Mouse (Mus musculus) embryonic facial prominence, embryonic 10.5 days (tissue): ENCODE data around the gene Zfp580. TPM values are rescaled to one million over a fixed set of nuclear protein-coding genes. Genes with fewer than 3 reads are reported as not detected.
"Not testable (repeated sequence)": the region's sequence is repeated elsewhere in the genome, so short reads cannot be mapped to it uniquely, and the experiment has no call there.

ENCODE experiments used
- DNase-seq: peaks from one replicate; pipeline ENCODE4 v3.0.0-alpha.2; 2017; ENCODE audit warnings: low spot score
- H3K27ac ChIP-seq: fragments of 300-500 bp; sonication (generic); replicated peaks from 2 replicates; pipeline ENCODE4 v1.5.1; 2016; ENCODE audit warnings: mild to moderate bottlenecking
- H3K27me3 ChIP-seq: fragments of 300-500 bp; sonication (generic); replicated peaks from 2 replicates; pipeline ENCODE4 v1.6.1; 2016; ENCODE audit warnings: low read depth, mild to moderate bottlenecking; ENCODE audit not compliant: poor library complexity, severe bottlenecking
- H3K36me3 ChIP-seq: fragments of 300-500 bp; sonication (generic); replicated peaks from 2 replicates; pipeline ENCODE4 v1.6.1; 2016; ENCODE audit warnings: mild to moderate bottlenecking, moderate library complexity
- H3K4me1 ChIP-seq: fragments of 300-500 bp; sonication (generic); 2 replicates; pipeline ENCODE4 v1.6.1; 2016
- H3K4me3 ChIP-seq: fragments of 300-500 bp; sonication (generic); 2 replicates; pipeline ENCODE4 v1.5.1; 2016; ENCODE audit warnings: mild to moderate bottlenecking, moderate library complexity
- H3K9me3 ChIP-seq: fragments of 300-500 bp; sonication (generic); 2 replicates; pipeline ENCODE4 v1.6.1; 2016; ENCODE audit warnings: mild to moderate bottlenecking
- WGBS: fragments of 180-500 bp; shearing (Covaris S2); methylation state at CpG from one replicate; pipeline ENCODE4 v1.1.7; 2016; 5-methylcytosine and 5-hydroxymethylcytosine counted together
- polyA plus RNA-seq: library from polyadenylated mRNA; unstranded; fragments of >200 nt; fragmentation: Nextera tagmentation; extraction: Ambion mirVana; gene quantifications from 2 replicates; pipeline ENCODE4 v1.2.1, GENCODE M21; 2016

Zfp580 gene
- 29.8 and 33.9 TPM in 2 replicates for polyA plus RNA-seq

DNA sequence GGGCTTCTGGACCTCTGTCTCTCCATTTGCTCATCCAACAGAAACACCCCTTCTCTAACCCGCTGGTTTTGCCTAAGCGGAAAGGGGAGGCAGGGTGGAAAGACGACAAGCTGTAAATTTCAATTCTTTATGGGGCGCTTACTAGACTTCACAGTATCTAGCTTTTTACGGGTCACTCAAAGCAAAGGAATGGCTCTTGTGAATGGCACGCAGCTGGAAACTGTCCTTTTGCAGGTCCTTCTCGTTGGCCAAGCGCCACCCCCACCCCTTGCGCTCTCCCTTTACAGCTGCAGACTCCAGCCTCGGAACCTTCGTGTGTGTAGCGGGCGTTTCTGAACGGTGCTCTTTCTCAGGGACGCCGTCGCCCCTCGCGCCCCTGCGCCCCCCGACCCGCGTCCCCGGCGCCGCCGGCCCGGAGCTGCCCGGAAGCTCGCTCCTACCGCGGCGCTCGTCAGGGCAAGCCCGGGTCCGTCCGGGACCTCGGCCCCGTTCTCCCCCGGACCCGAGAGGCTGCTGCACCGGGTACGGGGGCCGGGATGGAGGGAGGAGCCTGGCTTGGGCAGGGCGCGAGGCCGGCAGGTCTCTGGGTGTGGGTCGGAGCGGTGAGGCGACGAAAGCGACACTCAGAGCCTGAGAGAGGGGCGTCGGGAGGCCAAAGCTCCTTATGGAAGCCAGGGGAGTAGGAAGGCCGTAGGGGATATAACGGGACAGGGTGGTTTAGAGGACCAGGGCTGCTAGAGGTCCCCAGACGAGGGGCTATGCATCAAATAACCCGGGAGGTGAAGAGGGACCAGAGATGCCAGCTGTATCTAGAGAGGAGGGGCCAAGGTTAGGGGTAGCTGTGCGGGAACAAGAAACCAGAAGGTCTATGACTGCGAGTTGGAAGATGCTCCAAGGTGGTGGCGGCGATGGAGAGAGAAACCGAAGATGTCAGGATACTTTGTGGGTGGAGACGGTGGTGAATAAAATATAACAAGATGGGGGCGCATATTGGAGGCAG, at the start of gene Zfp580:
Gene Zfp580 (plus strand): TSS at position 346 of the 1,000 bp plus-strand sequence.
- Histone ChIP-seq H3K27me3 (peaks cover 59% of the 10 kb centered on the region), H3K9me3 (no peaks in the 10 kb centered on the region), H3K4me3 (peak within 1 kb of the TSS; percentile 88), H3K36me3 (no peaks in the 10 kb centered on the region), H3K27ac (peak within 1 kb of the TSS; percentile 90), H3K4me1 (peaks cover 42% of the 10 kb centered on the region)
- 1% methylated on average over 65 of the region's 65 CpGs for WGBS
- DNase-seq: peak; percentile 87

DNA sequence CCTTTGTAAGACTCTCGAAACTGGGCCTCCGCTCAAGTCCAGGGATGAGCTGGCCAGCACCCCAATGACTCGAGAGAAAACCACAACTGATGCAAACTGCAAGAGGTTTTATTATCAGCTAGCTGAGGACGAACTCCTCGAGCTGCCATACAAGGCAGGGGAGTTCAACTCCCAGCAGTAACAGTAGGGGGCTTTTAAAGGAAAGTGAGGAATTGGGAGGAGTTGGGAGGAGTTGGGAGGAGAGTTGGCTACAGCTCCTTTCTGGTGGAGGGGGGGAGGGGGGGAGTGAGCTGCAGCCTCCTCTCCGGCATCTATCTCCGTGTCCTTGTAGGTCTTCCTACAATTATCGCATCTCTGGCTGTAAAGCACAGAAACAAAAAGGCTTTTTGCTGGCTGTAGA, 48.5 kb upstream of the Zfp580 start:
- WGBS: 64% methylated on average over 8 of the region's 8 CpGs
- H3K27me3 ChIP-seq, H3K4me3 ChIP-seq, H3K9me3 ChIP-seq, H3K4me1 ChIP-seq, DNase-seq, H3K27ac ChIP-seq: not testable (repeated sequence)
- H3K36me3 ChIP-seq: peaks cover 22% of the 10 kb centered on the region

DNA sequence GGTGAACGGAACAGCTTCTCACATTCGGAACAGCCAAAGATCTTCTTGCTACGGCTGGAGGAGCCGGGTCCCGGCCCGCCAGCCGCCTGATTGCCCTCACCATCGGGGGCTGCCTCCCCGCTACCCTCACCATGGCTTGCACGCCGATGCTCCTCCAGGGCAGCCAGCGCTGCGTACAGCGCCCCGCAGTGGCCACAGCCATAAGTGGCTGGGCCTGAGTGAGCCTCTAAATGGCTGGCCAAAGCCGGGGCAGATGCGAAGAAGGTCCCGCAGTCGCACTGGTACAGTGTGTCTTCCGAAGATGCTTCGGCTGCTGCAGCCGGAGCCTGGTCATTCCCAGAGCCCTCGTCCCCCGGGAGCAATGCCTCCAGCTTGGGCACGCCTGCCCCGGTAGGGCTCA, 43.1 kb upstream of the Zfp580 start:
- WGBS: 93% methylated on average over 26 of the region's 26 CpGs
- peak overlapping the region; percentile 26; the same call in 1 of the 2 replicates for H3K4me3 ChIP-seq
- H3K27ac ChIP-seq: no peak overlapping the region
- no peak for DNase-seq
- peaks cover 12% of the 10 kb centered on the region; the same call in 1 of the 2 replicates for H3K9me3 ChIP-seq
- peaks cover 75% of the 10 kb centered on the region for H3K36me3 ChIP-seq
- H3K27me3 ChIP-seq: no peaks in the 10 kb centered on the region
- H3K4me1 ChIP-seq: peaks cover 3% of the 10 kb centered on the region

DNA sequence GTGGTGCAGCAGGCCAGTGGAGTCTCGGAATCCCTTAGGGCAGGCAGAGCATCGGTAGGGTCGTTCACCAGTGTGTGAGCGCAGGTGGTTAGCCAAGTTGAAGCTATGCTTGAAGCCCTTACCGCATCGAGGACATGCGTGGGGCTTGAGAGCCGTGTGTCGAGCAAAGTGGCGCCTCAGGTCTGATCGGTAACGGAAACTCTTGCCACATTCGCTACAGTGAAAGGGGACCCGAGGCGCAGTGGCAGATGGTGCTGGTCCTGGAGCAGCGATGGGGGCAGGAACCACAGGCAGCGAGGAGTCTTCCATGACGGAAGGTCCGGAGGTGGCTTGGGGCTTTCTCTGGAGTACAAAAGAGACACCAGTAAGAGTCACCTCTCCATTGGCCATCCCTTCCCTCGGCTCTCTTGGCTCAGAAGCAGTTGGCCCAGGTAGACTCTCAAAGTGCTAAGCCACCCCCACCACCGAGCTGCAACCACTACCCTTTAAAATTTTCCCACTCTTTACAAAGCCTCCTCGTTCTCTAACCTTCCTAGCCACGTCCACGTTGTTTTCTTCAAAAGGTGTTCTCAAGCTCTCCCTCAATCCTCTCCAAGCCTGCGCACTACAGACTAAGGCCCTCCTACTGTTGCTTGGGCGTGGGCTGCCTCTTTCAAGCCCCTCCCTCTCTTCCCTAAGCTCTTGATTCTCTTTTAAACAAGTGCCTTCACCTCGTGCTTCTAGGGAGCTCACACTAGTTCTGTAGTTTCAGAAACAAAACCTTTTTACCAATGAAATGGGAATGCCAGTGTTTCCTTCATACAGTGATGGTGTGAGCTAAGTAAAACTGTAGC, 38.4 kb upstream of the Zfp580 start:
- Histone ChIP-seq H3K27me3 (no peaks in the 10 kb centered on the region), H3K9me3 (peaks cover 16% of the 10 kb centered on the region; the same call in 1 of the 2 replicates), H3K36me3 (peaks cover 64% of the 10 kb centered on the region), H3K4me1 (peaks cover 11% of the 10 kb centered on the region), H3K4me3 (peak overlapping the region; percentile 76; the same call in 1 of the 2 replicates), H3K27ac (no peak overlapping the region)
- 92% methylated on average over 27 of the region's 27 CpGs for WGBS
- no peak for DNase-seq

DNA sequence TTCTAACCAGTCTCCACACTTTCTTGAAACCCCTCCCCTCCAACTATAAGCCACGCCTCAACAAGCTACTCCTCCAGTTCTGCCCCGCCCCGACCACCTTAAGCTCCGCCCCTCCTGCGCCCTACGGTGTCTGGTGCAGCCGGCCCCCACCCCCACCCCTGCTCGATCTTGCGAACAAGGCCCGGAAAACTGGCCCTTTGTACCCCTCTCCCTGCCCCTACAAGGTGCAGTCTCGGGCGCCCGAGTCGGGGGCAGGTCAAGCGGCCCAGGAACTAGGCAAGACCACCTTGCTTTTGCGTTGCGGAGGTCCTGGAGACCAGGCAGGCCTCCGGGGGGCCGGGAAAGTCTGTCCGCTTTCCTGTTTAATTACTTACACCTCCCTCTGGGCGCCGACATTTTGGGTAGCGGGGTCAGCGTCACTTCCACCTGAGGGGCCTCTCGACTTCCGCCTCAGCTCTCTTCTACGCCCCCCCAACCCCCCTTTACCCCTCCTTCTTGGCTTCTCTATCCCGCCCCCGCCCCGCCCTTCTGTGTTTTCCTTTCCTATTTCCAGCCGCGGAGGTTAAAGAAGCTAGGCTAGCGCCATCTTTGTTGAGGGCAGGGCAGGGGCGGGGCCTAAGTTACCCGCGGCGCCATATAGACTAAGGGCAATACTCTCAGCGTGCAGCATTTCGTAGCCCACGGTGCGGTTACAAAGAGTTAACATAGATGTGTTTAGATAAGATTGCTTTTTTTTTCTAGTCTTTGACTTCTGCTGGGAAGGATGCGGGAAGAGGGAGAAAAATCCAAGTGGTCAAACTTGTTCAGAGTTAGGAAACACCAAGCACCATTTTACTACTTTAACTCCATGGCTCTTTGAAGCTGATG, 36.9 kb upstream of the Zfp580 start, which contains the start of the genes Zfp524 and Fiz1:
Gene Zfp524 (plus strand): TSS at position 165 of the 867 bp plus-strand sequence.
Gene Fiz1 (minus strand): TSS at position 447 of the 867 bp plus-strand sequence.
- H3K4me3 ChIP-seq: peak within 1 kb of the TSS; percentile 76
- WGBS: under 1% methylated on average over 42 of the region's 42 CpGs
- H3K9me3 ChIP-seq: peaks cover 7% of the 10 kb centered on the region; the same call in 1 of the 2 replicates
- H3K36me3 ChIP-seq: peaks cover 52% of the 10 kb centered on the region
- peak; percentile 98 for DNase-seq
- H3K27ac ChIP-seq: peak within 1 kb of the TSS; percentile 98
- no peaks in the 10 kb centered on the region for H3K27me3 ChIP-seq
- peaks cover 15% of the 10 kb centered on the region for H3K4me1 ChIP-seq

DNA sequence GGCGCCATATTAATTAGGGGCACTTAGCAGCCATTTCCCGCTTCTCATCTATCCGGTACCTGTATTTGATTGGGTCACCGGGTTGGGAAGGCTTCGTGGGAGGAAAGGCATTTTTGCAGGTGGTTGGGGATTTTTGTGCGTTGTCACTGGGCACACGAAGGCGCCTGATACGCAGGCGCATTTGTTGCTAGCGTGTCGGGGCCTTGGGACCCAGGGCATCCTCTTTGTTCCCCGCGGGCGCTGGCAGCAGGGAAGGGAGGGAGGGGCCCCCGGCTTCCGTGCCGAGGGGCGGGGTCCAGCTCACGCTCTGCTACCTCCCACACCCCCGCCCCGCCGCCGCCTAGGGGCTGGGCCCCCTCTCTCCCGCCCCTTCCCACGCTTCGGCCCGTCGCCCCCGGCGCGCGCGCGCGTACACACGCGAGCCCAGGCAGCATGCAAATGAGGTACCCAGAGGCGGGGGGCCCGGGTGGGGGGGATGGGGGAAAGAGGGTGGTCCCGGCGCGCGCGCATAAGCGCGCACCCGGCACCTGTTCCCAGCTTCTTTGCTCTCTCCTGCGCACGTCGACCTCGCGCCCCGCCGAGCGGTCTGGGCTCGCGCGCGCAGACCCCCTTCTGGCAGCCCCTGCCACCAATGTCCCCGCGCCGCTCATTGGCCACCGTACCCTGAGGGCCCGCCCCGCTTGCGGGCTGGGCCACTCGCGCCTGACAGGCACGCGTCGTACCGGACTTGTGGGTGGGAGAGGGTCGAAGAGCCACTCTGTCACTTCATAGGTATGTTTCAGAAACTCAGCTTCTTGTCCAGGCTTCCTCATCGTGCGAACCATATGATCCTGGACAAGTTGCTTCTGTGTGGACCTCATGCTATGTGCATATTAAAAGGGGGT, 36.0 kb upstream of the Zfp580 start, which contains the start of gene Gm44973:
Gene Gm44973 (plus strand): TSS at position 379 of the 884 bp plus-strand sequence.
- Histone ChIP-seq H3K4me1 (peaks cover 16% of the 10 kb centered on the region), H3K27me3 (no peaks in the 10 kb centered on the region), H3K9me3 (peaks cover 7% of the 10 kb centered on the region; the same call in 1 of the 2 replicates), H3K36me3 (peaks cover 43% of the 10 kb centered on the region), H3K27ac (peak within 1 kb of the TSS; percentile 98), H3K4me3 (peak within 1 kb of the TSS; percentile 76)
- under 1% methylated on average over 76 of the region's 76 CpGs for WGBS
- peak; percentile 99 for DNase-seq

DNA sequence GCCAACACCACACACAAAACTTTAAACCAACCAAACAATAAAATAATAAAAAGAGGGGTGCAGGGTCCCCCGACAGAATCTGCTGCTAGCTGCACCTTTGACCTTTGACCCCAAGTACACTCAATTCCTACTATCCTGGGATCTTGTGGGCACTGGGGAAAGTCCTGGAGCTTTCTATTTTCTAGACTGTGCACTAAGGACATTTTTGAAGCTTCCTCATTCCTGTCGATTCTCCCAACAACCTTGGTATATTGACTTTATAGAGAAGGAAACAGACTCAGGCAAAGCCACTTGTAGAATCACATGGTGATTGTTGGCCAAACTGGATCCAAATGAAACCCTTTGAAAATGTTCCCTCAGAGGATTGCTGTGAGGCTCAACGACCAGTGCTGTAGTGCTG, 35.3 kb upstream of the Zfp580 start:
- 67% methylated on average over 3 of the region's 3 CpGs for WGBS
- peak overlapping the region; percentile 76 for H3K4me3 ChIP-seq

DNA sequence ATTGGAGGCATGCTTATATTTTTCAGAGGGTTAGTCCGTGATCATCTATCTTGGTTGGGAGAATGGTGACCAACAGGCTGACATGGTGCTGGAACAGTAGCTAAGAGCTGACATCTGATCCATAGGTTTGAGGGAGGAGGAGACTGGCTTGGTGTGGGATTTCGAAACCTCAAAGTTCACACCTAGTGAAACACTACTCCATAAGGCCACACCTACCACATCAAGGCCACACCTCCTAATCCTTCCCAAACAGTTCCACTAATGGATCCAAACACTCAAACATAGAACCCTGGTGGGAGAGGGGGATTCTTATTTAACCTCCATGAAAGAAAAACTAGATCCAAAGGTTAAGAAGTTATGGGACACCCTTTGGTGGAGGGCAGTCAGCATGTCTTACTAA, 34.4 kb upstream of the Zfp580 start:
- Histone ChIP-seq H3K9me3 (peaks cover 7% of the 10 kb centered on the region; the same call in 1 of the 2 replicates), H3K36me3 (peaks cover 32% of the 10 kb centered on the region), H3K4me3 (no peak overlapping the region), H3K27ac (no peak overlapping the region), H3K4me1 (peaks cover 28% of the 10 kb centered on the region), H3K27me3 (no peaks in the 10 kb centered on the region)
- DNase-seq: no peak
- 96% methylated on average over 2 of the region's 2 CpGs for WGBS

More for the DNA sequence above, 35.3 kb upstream of the Zfp580 start:
- Histone ChIP-seq H3K27me3 (no peaks in the 10 kb centered on the region), H3K36me3 (peaks cover 36% of the 10 kb centered on the region), H3K4me1 (peaks cover 19% of the 10 kb centered on the region), H3K9me3 (peaks cover 7% of the 10 kb centered on the region; the same call in 1 of the 2 replicates), H3K27ac (peak overlapping the region; percentile 98)
- DNase-seq: no peak

DNA sequence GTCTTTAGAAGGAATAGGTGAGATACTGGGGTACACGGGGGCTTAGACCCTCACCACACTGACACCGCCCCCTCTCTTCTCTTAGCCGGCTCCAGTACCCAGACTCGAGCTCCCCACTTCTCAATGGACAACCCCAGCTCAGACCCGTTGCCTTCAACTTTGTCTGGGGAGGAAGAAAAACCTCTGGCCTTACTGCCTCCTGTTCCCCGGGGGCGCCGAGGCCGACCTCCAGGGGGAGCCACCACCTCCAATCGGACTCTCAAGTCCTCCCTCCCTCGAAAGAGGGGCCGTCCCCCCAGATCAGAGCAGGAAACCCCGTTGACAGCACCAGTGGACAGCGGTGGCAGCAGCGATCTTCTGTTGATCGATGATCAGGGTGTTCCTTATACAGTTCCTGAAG, 34.0 kb upstream of the Zfp580 start:
- Histone ChIP-seq H3K36me3 (peaks cover 32% of the 10 kb centered on the region), H3K27ac (no peak overlapping the region), H3K4me3 (no peak overlapping the region), H3K9me3 (peaks cover 7% of the 10 kb centered on the region; the same call in 1 of the 2 replicates), H3K4me1 (peaks cover 32% of the 10 kb centered on the region), H3K27me3 (no peaks in the 10 kb centered on the region)
- DNase-seq: no peak
- 92% methylated on average over 16 of the region's 16 CpGs for WGBS

DNA sequence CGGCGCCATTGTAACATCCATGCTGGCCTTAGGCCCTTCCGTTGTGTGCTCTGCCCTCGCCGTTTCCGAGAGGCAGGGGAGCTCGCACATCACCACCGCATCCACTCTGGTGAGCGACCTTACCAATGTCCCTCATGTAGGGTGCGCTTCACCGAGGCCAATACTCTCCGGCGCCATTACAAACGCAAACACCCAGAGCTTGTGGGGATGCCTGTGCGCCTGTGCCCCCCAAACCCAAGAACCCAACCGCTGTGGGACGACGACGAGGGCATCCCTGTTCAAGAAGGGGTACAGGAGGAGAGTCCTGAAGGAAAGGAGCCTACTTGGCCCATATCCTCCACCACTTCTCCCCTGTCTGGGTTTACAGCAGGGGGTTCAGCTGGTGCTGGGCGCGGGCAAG, 33.4 kb upstream of the Zfp580 start:
- peaks cover 32% of the 10 kb centered on the region for H3K36me3 ChIP-seq
- H3K27me3 ChIP-seq: no peaks in the 10 kb centered on the region
- DNase-seq: no peak
- no peak overlapping the region; the same call in 1 of the 2 replicates for H3K4me3 ChIP-seq
- WGBS: 95% methylated on average over 21 of the region's 21 CpGs
- peaks cover 7% of the 10 kb centered on the region; the same call in 1 of the 2 replicates for H3K9me3 ChIP-seq
- no peak overlapping the region for H3K27ac ChIP-seq
- peaks cover 33% of the 10 kb centered on the region for H3K4me1 ChIP-seq
